Mouse (Mus musculus) R1 (cell line): Measurements from ENCODE around the gene Srcin1.

ENCODE experiments used
- DNase-seq: peaks from one replicate; pipeline ENCODE4 v3.0.0-alpha.2; 2018; ENCODE audit warnings: low read depth, low spot score

Srcin1 gene

DNA sequence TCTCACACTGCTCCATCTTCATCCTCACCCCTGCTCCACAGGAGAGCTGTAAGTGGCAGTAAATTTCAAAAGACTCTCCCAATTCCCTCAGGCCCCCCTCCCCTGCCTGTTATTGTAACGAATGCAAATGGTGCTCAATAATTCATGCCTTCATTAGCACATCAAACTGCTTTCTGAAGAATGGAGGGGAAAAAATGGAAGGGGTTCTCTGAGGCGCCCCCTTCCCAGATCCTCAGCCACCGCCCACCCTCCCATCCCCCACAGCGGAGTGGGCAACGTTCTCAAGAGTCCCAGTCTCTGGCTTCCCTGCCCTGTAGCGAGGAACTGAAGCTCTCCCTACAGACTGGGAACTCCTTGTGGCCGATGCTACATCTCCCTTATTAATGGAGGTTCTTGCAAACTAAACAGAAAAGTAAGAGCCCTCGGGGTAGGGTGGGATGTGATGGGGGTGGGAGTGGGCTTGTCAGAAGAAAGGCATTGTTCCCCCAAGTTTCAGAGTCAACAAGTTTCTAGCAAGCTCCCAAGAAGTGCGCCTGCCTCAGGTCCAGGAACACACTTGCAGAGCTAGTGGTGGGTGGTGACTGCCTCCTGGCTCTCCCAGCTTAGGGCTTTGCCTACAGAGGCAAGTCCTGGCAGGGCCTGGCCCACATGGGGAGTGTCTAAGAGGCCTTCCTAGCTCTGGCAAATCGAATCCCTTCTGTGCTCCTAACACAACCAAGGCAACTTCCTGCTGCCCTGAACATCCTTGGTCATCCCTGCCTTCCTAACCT, 3.3 kb upstream of the Srcin1 start:
- DNase-seq, result no peak

DNA sequence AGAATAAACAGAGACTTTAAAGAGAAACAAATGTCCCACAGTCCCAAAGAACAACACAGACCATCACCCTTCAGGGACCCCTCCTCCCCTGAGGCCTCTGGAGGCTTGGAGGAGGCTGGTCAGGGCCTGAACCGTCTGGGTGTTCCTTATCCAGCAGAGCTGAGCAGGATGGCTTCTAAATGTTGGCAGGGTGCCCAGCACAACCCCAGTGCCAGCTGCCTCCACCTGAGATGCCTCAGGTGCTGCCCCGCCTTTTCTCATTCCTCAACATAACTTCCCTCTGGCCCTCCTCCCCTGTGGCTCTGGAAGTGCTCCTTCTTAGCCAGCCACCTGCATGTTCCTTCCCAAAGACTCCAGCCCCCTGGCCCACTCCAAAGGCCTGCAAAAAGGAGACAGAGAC, 2.3 kb upstream of the Srcin1 start:
- DNase-seq, result no peak

DNA sequence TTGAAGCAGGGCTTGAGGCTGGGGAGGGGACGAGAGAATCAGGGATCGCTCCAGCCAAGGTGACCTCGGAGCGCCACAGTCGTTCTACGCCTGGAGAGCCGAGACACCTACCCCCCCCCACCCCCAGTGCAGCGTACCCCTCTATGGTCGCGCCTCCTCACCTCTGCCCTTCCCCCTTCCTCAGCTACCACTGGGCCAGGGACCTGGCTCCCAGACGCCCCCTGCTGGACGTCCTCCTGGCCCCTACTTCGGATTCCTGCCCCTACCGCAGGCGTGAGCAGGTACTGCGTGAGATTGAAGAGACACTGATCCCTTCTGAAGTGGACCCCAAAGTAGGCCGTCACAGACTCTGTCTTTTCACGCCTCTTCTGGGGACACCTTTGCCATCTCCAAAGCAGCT, 348 bp downstream of the Srcin1 start:
- peak; percentile 95 for DNase-seq

DNA sequence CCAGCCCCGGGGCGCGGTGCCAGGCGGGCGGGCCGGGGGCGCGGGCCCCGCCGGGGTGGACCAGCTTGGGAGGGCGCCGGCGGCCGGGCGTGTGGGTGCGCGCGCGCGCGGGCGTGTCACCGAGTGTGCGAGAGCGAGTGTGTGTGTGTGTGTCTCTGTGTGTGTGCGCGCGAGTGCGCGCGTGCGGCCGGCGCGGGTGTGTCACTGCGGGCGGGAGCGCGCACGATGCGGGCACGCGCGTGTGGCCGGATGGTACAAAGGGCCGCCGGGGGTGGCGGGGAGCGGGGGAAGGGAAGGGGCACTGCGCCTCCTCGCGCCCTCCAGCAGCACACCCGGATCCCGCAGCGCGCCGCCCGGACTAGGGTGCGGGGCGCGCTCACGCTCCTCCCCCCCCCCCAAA, 911 bp downstream of the Srcin1 start:
- peak; percentile 69 for DNase-seq

DNA sequence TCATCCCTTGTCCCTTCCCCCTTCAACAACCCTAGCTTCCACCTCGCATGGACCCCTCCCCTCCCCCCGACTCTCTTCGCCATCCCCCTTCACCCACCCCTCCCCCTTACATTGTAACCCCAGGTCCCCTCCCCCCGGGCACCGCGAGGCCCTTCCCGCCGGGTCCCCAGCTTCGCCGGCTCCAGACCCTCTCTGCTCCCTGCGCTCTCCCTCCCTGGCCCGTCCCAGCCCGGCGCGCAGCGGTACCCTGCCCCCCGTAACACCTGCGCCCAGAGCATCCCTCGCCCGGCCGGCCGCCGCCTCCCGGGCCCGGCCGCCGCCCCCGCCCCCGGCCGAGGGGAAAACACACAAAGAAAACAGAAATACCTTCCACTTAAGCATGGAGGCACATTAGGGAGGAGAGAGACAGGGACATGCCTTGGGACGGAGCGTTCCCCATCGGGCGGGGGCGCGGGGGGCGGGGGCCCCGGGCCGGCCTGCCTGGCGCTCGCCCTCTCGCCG, 1.4 kb downstream of the Srcin1 start:
- DNase-seq, result peak; percentile 55

DNA sequence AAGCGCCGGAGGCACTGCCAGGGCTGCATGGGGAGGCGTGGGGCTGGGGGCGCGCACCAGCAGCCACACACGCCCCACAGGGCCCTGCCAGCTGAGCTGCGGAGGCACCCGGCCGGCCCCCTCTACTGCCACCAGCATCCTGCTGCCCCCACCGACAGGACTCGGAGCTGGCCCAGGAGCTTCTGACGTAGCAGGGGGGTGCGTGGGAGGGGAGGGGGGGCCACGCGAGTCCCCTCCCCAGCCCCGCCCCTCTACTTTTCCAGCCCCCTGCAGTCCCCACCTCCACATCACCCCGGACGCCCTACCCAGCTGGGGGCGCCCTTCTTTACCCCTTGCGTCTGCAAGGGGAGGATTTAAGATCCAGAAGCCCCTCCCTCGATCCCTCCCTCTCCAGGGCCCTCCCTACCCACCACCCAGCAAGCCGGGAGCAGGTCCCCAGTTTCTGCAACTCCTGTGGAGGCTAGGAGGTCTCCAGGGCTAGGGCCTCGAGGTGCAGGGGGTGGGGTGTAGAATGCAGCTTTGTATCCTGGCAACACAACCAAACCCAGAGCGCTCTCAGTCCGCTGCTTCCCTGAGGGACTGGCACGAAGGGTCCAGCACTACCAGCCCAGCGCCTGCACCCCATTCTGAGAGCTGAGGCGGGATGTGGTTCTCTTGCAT, 2.0 kb downstream of the Srcin1 start:
- peak; percentile 81 for DNase-seq

DNA sequence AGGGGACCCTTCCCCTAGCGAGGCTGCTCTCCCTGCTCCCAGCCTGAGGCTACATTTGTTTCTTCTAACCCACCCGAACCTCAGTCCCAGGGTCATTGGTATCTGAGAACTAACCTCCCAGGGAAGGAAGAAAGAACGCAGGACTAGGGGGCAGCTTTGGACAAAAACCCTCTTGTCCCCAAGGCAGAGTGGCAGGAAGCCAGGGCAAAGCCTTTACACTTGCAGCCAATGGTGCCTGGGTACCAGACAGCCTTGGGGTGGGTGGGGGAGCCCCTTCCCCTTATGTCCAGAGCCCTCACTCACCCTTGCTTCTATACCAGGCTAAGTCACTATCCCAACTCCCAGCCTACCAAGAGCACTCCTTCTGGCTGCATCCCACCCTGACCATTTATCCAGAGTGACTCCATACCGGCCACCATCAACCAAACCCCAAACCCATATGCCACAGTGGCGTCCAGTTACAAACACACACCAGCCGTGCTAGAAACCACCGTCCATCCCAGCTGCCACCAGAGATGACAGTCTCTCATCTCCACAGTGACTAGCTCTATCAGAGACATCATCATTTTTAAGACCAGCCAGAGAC, 3.0 kb downstream of the Srcin1 start:
- DNase-seq, result no peak

DNA sequence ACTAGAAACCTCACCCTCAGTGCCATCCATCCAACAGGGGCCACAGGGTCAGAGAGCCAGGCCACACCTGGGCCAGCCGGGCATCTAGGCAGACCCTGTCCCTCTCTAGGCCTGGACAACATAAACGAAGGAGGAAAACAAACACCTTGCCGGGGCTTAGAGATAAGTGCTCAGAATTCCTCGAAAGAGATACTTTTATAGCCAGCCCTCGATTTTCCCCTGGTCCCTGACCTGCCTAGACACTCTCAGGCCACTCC, 4.0 kb downstream of the Srcin1 start:
- no peak for DNase-seq

DNA sequence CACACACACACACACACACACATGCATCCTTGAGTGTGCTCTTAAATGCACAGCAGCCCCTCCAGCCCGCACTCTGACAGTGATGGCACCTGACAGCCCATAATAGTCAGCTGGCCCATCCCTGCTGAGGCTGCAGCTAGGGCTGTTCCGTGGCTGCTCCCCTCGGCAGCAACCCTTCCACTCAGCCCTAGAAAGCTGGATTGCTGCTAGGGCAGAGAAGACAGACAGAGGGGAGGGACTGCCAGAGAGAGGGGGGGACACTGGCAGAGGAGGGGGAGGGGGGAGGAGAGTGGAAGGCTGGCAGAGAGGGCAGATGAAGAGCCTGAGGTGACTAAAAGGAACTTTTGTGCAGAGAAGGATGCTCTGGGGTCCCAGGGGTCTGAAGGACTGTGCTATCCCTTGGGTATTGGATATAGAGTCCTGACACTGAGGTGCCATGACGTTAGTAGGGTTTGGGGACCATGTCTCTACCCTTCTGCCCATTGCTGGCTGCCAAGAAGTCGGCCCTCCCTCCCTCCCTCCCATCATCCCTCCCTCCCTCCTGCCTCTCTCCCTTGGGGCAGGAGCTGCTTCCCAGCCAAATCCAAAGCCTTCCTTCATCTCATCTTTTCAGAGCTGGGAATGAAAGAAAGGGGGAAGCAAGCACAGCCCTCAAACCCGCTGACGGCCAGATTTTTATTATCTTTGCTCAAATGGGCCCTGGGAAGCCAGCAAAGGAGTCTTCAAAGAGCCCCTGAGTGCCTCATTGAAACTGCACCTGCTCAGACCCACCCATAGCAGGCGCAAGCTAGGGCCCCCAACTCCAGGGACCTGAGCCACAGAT, 4.5 kb downstream of the Srcin1 start:
- no peak for DNase-seq

DNA sequence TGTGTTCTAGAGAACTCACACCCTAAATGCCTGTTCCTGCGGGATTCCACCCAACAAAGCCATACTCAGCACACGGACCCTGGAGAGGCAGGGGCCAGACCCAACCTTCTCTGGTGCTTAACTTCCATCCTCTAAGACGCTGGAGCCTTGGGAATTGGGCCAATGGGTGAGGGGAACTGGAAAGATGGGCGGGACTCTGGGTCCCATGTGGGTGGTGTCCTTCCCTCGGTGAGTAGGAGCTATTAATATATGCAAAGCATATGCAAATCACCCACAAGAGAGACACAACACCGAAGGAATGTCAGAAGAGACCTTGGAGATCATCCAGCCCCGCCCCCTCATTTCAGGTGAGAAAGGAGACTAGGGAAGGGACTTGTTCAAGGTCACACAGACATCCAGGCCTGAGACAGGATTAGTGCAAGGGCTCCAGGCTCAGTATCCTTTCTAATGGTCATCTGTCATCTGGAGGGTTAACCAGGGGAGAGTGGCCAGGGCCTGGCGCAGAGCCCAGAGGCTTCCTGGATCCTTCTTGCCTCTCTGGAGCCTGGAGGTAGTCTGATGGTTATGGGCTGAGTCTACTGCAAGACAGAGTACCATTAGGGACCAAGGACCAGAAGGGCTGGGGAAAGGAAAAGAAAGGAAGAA, 5.4 kb downstream of the Srcin1 start:
- peak; percentile 98 for DNase-seq

DNA sequence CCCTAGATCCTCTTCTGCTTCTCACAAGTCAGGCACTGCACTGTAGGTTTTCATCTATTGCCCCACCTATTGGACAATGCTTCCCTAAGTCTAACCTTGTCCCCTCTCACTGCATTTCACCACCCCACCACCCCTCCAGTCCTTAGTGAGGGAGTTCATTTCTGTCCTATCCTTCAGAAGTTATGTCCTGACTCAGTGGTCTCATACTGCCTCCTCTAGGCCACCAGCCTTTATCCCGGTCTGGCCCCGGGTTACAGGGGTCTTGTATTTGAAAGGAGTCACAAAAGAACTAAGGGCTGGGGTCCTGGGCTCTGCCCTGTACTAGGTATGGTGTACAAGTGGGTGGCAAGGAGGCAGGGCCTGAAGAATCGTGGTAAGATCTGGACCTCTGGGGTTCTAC, 6.2 kb downstream of the Srcin1 start:
- no peak for DNase-seq

DNA sequence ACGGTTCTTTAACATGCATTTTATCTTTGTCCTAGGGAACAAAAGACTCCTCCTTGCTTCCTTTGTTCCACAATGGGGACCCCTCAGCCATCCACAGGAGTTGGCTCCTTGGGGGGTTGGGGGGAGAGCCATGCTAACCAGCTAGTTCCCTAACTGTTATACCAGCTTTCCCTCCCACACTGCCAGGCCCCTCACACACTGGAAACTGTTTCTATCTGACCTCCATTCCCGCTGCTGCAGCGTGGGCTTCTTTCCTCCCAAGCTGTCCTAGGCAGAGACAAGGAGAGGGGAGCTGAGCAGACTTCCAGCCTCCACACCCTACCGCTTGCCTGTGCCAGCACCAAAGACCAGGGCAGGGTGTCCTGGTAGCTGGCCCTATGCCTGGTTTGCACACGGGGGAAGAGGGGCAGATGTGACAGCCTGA, 6.7 kb downstream of the Srcin1 start:
- peak; percentile 78 for DNase-seq

DNA sequence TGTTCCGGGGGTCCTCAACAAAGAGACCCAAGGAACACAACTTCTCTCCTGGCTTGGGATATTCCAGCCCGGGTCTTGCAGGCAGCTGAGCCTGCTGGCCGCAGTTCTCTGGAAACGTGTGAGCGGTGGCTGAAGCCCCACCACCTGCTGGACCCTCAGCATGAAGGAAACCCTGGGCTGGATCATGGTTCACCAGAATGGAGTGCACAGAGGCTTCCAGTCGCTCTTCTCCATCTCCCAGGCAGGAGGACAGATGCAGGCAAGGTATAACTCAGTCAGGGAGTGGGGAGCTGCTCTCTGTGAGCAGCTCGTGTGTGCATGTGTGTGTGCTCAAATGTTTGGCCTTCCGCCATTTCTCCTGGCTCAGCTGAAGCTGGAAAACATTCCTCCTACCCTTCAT, 7.3 kb downstream of the Srcin1 start:
- peak; percentile 92 for DNase-seq

DNA sequence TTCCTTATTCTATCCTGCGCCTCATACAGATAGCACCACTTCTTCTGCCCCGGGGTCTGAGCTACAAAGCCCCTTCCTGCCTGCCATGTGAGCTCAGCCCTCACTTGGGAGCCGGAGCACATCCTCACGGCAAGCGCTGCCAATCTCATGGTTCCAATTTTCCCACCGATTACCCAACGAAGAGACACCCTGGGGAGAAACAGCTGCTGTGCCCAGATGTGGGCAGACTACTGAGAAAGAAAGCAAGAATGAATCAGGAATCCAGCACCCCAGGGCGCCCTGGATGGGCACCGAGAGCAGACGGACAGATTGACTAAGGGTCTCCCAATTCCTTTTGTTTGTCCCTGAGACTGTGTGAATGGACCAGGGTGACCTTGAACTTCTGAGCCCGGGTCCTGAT, 8.5 kb downstream of the Srcin1 start:
- DNase-seq, result no peak

DNA sequence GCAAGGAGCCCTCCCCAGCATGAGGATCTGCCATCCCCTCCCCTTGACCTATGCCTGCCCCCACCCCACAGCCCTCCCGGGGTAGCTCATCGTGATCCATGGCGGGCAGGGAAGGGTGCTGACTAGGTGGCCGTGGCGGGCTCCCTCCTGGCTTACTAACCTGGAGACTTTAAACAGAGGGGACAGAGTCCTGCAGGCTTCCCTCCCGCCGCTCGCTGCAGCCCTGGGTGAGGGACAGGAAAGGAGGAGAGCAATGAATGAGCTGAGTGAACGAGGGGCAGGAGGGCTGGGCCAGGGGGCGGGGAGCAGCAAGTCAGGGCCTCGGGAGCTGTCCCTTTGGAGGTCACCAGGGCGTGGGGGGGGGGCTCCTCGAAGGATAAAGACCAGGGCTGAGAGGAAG, 9.4 kb downstream of the Srcin1 start:
- no peak for DNase-seq

DNA sequence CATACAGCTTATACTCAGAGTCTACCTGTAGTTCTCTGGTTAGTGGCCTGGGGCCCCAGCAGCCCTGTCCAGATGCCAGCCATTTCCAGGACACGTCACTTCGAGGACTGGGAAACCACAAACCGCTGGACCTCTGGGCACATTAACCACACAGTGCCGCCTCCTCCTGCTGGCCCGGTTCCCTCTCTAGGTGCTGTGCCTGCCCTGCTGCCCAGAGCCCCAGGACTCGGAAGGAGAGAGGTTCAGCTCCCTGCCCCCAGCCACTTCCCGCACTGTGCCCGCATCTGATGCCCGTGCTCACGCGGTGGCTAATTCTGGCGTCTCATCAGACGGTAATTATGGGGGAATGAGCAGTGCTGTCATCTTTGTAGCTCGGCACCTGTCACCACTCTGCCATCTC, 12.3 kb downstream of the Srcin1 start:
- no peak for DNase-seq

DNA sequence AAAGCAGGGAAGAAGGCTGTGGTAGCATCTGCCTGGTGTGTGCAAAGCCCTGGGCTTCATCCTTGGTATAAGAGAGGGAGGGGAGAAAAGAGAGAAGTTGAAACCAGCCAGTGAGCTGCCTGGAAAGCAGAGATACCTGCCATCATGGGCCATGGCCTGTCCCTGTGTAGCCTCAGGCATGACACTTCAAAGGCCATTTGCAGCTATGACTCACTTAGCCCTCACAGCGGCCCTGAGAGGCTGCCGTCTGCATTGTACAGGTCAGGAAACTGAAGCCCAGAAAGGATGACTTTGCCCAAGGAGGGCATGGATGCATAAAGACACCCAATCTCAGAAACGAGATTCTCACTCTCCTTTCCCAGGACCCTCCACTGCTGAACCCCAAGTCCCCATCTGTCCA, 13.4 kb downstream of the Srcin1 start:
- no peak for DNase-seq

DNA sequence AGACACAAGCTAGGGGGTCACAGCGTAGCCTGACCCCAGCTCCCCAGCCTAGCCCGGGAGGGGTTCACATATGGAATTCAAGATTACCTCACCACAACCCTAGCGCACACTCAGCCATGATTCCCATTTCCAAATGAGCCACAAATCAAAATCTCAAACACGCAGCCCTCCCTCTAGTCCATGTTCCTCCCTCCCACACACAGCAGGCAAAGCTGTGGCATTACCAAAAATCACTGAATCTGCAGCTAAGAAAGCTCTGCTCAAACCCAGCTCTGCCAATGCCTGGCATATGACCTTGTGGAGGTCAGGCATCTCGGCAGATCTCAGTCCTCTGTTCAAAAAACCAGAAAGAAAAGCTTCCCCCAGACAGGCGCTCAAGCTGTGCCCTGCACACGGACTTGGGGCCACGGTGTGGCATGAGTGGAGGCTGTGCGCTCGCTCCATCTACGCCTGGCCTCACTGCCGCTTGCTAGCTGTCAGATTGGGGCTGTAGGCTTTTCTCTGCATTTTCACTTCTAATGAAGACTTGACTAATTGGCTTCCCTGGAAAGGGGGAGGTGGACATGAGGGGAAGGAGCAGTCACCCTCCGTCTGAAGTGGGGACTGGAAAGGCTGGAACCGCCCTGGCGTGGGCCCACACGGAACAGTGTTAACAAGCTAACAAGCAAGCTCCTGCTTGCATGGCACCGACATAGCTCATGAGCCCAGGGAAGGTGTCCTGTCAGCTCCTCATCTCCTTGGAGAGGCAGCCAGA, 15.6 kb downstream of the Srcin1 start:
- DNase-seq, result no peak

DNA sequence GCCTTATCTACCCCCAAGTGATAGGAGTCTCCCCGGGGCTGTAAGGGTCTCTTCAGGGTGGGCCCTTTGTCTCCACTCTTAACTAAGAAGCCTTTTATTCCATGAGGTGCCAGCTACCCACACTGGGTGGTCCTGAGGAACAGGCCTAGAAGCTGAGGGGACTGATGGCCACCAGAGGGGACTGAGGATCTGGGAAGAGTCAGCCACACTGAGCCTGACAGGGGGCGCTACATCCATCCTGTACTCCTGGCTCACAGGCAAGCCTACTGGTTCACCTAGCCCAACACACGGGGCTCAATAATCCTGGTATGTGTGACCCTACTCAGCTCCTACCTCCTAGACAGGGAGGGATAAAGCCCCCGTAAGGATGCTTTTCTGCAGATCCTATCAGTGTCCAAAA, 16.4 kb downstream of the Srcin1 start:
- DNase-seq, result peak; percentile 59

DNA sequence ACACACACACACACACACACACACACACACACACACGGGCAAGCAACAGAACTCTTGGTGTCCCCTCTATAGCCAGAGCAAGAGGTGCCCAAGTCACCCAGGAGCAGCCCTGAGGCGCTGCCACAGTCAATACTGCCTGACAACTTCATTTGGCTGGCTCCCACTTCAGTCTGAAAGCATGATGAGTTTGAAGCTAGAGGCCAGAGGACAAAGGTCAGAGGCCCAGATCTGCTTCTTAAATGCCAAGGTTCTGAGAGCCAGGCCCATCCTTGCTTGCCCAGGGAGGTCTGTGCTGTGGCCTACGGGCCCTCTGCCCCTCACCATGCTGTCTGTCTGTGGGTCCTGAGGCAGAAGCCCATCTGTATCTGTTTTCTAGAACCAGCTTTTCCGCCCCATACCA, 18.1 kb downstream of the Srcin1 start:
- no peak for DNase-seq
